Mouse (Mus musculus) hindbrain, embryonic 11.5 days (tissue): ENCODE measurements around the gene Six3. TPM values are rescaled to one million over a fixed set of nuclear protein-coding genes. Genes with fewer than 3 reads are reported as not detected.

Experiments
- ATAC-seq: fragments of 200-750 bp; cut with Nextera tagmentation; 2 replicates; pipeline ENCODE4 v1.8.0; 2017; ENCODE audit warnings: mild to moderate bottlenecking, moderate TSS enrichment, moderate library complexity; ENCODE audit not compliant: low FRiP score
- DNase-seq: peaks from one replicate; pipeline ENCODE4 v3.0.0-alpha.2; 2015; ENCODE audit warnings: low spot score
- H3K27ac ChIP-seq: fragments of 300-500 bp; sonication (generic); 2 replicates; pipeline ENCODE4 v1.5.1; 2014; ENCODE audit warnings: mild to moderate bottlenecking, low read depth, low read length
- H3K27me3 ChIP-seq: fragments of 300-500 bp; sonication (generic); 2 replicates; pipeline ENCODE4 v1.6.1; 2014; ENCODE audit warnings: mild to moderate bottlenecking, low read length, moderate library complexity, mixed read lengths; ENCODE audit not compliant: control insufficient read depth, insufficient read depth
- H3K36me3 ChIP-seq: fragments of 300-500 bp; sonication (generic); 2 replicates; pipeline ENCODE4 v1.6.1; 2014; ENCODE audit warnings: mild to moderate bottlenecking, low read length, moderate library complexity, mixed read lengths; ENCODE audit not compliant: control insufficient read depth, insufficient read depth
- H3K4me1 ChIP-seq: fragments of 300-500 bp; sonication (generic); replicated peaks from 2 replicates; pipeline ENCODE4 v1.6.1; 2014; ENCODE audit warnings: low read length, mixed read lengths; ENCODE audit not compliant: control insufficient read depth, insufficient read depth
- H3K4me2 ChIP-seq: fragments of 300-500 bp; sonication (generic); replicated peaks from 2 replicates; pipeline ENCODE4 v1.6.1; 2014; ENCODE audit warnings: mild to moderate bottlenecking, low read depth, low read length
- H3K4me3 ChIP-seq: fragments of 300-500 bp; sonication (generic); 2 replicates; pipeline ENCODE4 v1.5.1; 2014; ENCODE audit warnings: low read depth, low read length
- H3K9ac ChIP-seq: fragments of 300-500 bp; sonication (generic); 2 replicates; pipeline ENCODE4 v1.6.1; 2014; ENCODE audit warnings: low read depth, low read length
- H3K9me3 ChIP-seq: fragments of 300-500 bp; sonication (generic); 2 replicates; pipeline ENCODE4 v1.6.1; 2016; ENCODE audit warnings: low read length; ENCODE audit not compliant: control insufficient read depth
- WGBS: fragments of 180-500 bp; shearing (Covaris S2); extraction: QIAGEN DNeasy Blood & Tissue Kit; methylation state at CpG from one replicate; pipeline ENCODE4 v1.1.7; 2014; 5-methylcytosine and 5-hydroxymethylcytosine counted together
- polyA plus RNA-seq: library from polyadenylated mRNA; unstranded; fragments of >200 nt; fragmentation: Nextera tagmentation; extraction: Ambion mirVana; gene quantifications from 2 replicates; pipeline ENCODE4 v1.2.1, GENCODE M21; 2014

Six3 gene
- polyA plus RNA-seq, 1 experiment from 2014 or later = 0.09 TPM

- ATAC-seq (no peak), DNase-seq (no peak)
- Histone ChIP-seq H3K4me3 (no peak overlapping the region), H3K4me1 (no peaks in the 10 kb centered on the region), H3K4me2 (no peak overlapping the region), H3K9ac (no peak overlapping the region), H3K27ac (no peak overlapping the region), H3K9me3 (no peaks in the 10 kb centered on the region), H3K36me3 (no peaks in the 10 kb centered on the region), H3K27me3 (peaks cover 7% of the 10 kb centered on the region)
- 100% methylated on average over 1 of the region's 1 CpGs for WGBS
These were observed 46.6 kb downstream of the Six3 start for GRCm38 (mm10) chr17:85660016-85660415.

GRCm38 (mm10) chr17:85661521-85661920 is 48.1 kb downstream of the Six3 start:
- no peaks in the 10 kb centered on the region for H3K4me1 ChIP-seq
- no peak for ATAC-seq
- DNase-seq = no peak
- H3K27me3 ChIP-seq = peaks cover 10% of the 10 kb centered on the region
- H3K4me2 ChIP-seq = no peak overlapping the region
- no peak overlapping the region for H3K4me3 ChIP-seq
- no peak overlapping the region for H3K27ac ChIP-seq
- WGBS = 82% methylated on average over 5 of the region's 5 CpGs
- H3K36me3 ChIP-seq = no peaks in the 10 kb centered on the region
- no peaks in the 10 kb centered on the region for H3K9me3 ChIP-seq
- H3K9ac ChIP-seq = no peak overlapping the region

DNA sequence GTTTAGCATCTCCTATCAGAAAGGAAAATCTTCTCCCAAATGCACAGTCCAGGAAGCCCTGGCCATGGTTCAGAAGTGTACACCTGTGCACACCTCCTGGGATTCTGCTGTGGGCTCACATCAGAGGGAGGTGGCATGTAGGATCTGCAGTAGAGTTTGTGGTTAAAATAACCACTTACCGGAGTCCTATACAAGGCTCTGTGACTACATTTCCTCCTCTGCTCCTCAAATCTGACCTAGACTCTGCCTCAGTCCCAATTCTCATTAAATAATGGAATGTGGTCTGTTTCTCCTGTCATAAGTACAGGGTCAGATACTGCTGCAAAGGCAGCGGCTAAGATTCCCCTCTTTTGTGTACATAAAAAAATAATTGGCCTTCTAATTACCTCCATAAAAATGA is 50.8 kb downstream of the Six3 start:
- no peak for ATAC-seq
- no peak overlapping the region for H3K9ac ChIP-seq
- 27% methylated on average over 2 of the region's 2 CpGs for WGBS

DNA sequence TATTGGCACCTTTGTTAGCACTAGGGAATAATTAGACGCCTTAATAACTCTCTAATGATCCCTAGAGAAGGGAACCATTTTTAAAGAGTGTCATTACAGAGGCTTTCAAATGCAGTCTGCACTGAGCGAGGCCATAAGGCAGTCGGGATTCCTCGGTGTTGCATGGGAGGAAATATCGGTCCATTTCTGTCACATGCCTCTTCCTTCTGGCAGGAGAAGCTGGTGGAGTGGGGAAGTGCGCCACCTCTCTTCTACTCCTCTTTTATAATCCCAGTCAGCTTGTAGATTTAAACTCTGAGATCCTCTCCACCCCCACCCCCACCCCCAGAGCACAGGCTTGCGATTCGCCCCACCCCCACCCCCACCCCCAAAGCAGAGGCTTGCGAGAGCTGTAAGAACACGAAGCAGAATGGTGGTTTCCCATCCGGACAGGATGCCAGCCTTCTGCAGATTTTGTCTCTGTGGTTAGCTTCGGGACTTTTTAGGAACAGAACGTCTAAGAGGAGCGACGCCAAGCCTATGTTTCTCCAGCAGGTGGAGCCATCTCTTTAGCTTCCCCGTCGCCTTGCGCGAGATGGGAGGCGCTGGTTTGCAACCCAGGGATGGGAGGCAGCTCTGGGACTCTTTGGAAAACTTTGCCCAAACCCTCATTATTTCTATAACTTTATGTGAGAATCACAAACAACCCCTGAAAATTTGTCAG is 51.4 kb downstream of the Six3 start:
- 3% methylated on average over 20 of the region's 20 CpGs for WGBS
- Histone ChIP-seq H3K4me2 (peak overlapping the region; percentile 25; the same call in 1 of the 2 replicates), H3K9me3 (no peaks in the 10 kb centered on the region), H3K27ac (no peak overlapping the region), H3K36me3 (no peaks in the 10 kb centered on the region), H3K9ac (no peak overlapping the region), H3K4me3 (no peak overlapping the region), H3K27me3 (peaks cover 10% of the 10 kb centered on the region), H3K4me1 (no peaks in the 10 kb centered on the region)
- DNase-seq (peak; percentile 87), ATAC-seq (peak; percentile 53; the same call in 1 of the 2 replicates)

More for the DNA sequence above, 50.8 kb downstream of the Six3 start:
- Histone ChIP-seq H3K27me3 (peaks cover 10% of the 10 kb centered on the region), H3K36me3 (no peaks in the 10 kb centered on the region), H3K9me3 (no peaks in the 10 kb centered on the region), H3K27ac (no peak overlapping the region), H3K4me2 (no peak overlapping the region), H3K4me1 (no peaks in the 10 kb centered on the region), H3K4me3 (no peak overlapping the region)
- DNase-seq = no peak

Other genes with a start within 250 kb of the Six3 start
- gene Six2, start 74.7 kb downstream of the Six3 start, polyA plus RNA-seq = 6.8 and 8.3 TPM in 2 replicates